Mouse (Mus musculus): ENCODE results near the gene Capn2. TPM values are rescaled to one million over a fixed set of nuclear protein-coding genes. Genes with fewer than 3 reads are reported as not detected.

Capn2 gene
- total and polyA plus RNA-seq, 2 experiments from 2014 or later: 82.1 to 88.2 TPM

- H3K4me2 ChIP-seq (ENCODE audit: low read depth, low read length, poor library complexity, severe bottlenecking): no peak overlapping the region
- no peaks in the 10 kb centered on the region for H3K27me3 ChIP-seq (ENCODE audit: insufficient read depth, low read length)
- TF ChIP-seq CTCF (IDR thresholded peaks at IDR 0.05): no peak
- DNase-seq (ENCODE audit: low spot score) (no peak), ATAC-seq (ENCODE audit: low FRiP score) (no peak)
- H3K4me3 ChIP-seq (ENCODE audit: low read depth, low read length): no peak overlapping the region
- 63% methylated on average over 4 of the region's 4 CpGs for WGBS
- H3K9me3 ChIP-seq (ENCODE audit: low read length): no peaks in the 10 kb centered on the region
- H3K36me3 ChIP-seq (ENCODE audit: insufficient read depth, low read length): no peaks in the 10 kb centered on the region
- no peak overlapping the region for H3K9ac ChIP-seq (replicated peaks; ENCODE audit: low read length, poor library complexity, severe bottlenecking)
- H3K27ac ChIP-seq (ENCODE audit: low read depth, low read length): no peak overlapping the region
- H3K4me1 ChIP-seq (ENCODE audit: insufficient read depth, low read length): no peaks in the 10 kb centered on the region
Measured at GRCm38 (mm10) chr1:182500224-182500623, 17.2 kb downstream of the Capn2 start.

DNA sequence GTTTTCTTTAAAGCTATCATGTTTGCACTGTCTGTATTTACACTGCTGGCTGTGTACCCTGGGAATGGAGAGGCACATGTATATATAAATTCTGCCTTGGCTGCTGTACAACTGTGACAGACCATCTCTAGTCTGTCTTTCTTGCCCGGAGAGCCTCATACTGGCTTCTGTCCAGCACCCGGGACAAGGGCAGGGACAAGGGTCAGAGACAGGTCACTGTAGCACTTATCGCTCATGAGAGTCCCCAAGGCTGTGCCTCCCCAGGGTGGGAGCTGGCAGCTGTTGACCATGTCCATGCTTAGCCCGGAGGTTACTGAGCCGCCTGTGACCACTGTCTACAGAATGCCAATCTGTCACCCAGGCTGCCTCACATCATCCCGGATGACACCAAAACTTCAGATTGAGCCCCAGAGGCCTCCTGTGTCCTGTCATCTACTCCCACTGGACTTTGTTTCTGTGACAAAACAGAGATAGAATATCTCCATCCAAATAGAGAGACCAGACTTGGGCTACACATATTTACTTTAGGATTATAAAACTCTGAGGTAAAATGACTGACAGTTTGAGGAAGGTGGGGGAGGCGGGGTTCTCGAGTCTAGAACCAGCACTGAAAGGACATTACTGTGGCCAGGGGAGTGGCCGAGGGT, 17.8 kb downstream of the Capn2 start:
- H3K27me3 ChIP-seq (ENCODE audit: insufficient read depth, low read length): no peaks in the 10 kb centered on the region
- no peaks in the 10 kb centered on the region for H3K4me1 ChIP-seq (ENCODE audit: insufficient read depth, low read length)
- H3K4me2 ChIP-seq (ENCODE audit: low read depth, low read length, poor library complexity, severe bottlenecking): no peak overlapping the region
- ATAC-seq (ENCODE audit: low FRiP score) (no peak), DNase-seq (ENCODE audit: low spot score) (no peak)
- H3K9ac ChIP-seq (replicated peaks; ENCODE audit: low read length, poor library complexity, severe bottlenecking): no peak overlapping the region
- H3K9me3 ChIP-seq (ENCODE audit: low read length): no peaks in the 10 kb centered on the region
- no peak overlapping the region for H3K27ac ChIP-seq (ENCODE audit: low read depth, low read length)
- TF ChIP-seq CTCF (IDR thresholded peaks at IDR 0.05): no peak
- H3K4me3 ChIP-seq (ENCODE audit: low read depth, low read length): no peak overlapping the region
- WGBS: 82% methylated on average over 9 of the region's 9 CpGs
- H3K36me3 ChIP-seq (ENCODE audit: insufficient read depth, low read length): no peaks in the 10 kb centered on the region

GRCm38 (mm10) chr1:182497736-182498135, 19.7 kb downstream of the Capn2 start:
- Histone ChIP-seq H3K4me1 (ENCODE audit: insufficient read depth, low read length) (no peaks in the 10 kb centered on the region), H3K4me2 (ENCODE audit: low read depth, low read length, poor library complexity, severe bottlenecking) (no peak overlapping the region), H3K27me3 (ENCODE audit: insufficient read depth, low read length) (no peaks in the 10 kb centered on the region), H3K9me3 (ENCODE audit: low read length) (no peaks in the 10 kb centered on the region), H3K27ac (ENCODE audit: low read depth, low read length) (no peak overlapping the region), H3K36me3 (ENCODE audit: insufficient read depth, low read length) (no peaks in the 10 kb centered on the region), H3K4me3 (ENCODE audit: low read depth, low read length) (no peak overlapping the region), H3K9ac (replicated peaks; ENCODE audit: low read length, poor library complexity, severe bottlenecking) (no peak overlapping the region)
- TF ChIP-seq CTCF (IDR thresholded peaks at IDR 0.05): no peak
- 55% methylated on average over 4 of the region's 4 CpGs for WGBS
- ATAC-seq (ENCODE audit: low FRiP score) (no peak), DNase-seq (ENCODE audit: low spot score) (no peak)

DNA sequence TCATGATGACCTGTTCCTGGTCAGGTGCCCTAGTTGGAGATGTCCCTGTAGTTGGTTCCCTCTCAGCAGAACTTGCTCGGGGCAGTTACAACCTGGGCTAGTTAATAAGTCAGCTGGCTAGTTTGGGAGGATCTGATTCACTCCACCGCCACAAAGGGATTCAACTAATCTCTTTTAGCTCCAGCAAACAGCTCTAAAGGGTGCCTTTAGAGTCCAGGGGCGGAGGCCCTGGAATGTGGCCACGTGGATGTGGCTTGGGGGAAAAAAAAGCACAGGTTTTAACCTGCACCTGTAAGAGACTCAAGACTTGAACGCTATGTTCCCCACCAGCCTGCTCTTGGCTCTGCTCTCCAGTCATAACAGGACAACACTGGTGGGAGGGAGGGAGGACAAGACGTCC, 20.7 kb downstream of the Capn2 start:
- no peak for DNase-seq (ENCODE audit: low spot score)
- no peaks in the 10 kb centered on the region for H3K9me3 ChIP-seq (ENCODE audit: low read length)
- no peaks in the 10 kb centered on the region for H3K4me1 ChIP-seq (ENCODE audit: insufficient read depth, low read length)
- no peak overlapping the region for H3K9ac ChIP-seq (replicated peaks; ENCODE audit: low read length, poor library complexity, severe bottlenecking)
- no peak overlapping the region for H3K27ac ChIP-seq (ENCODE audit: low read depth, low read length)
- no peak overlapping the region for H3K4me3 ChIP-seq (ENCODE audit: low read depth, low read length)
- no peak for TF ChIP-seq CTCF (IDR thresholded peaks at IDR 0.05)
- no peak for ATAC-seq (ENCODE audit: low FRiP score)
- H3K36me3 ChIP-seq (ENCODE audit: insufficient read depth, low read length): 0 out of 2 replicates have a peak, but pooled peaks cover 1% of the 10 kb centered on the region
- WGBS: 46% methylated on average over 6 of the region's 6 CpGs
- no peak overlapping the region for H3K4me2 ChIP-seq (ENCODE audit: low read depth, low read length, poor library complexity, severe bottlenecking)
- H3K27me3 ChIP-seq (ENCODE audit: insufficient read depth, low read length): no peaks in the 10 kb centered on the region

DNA sequence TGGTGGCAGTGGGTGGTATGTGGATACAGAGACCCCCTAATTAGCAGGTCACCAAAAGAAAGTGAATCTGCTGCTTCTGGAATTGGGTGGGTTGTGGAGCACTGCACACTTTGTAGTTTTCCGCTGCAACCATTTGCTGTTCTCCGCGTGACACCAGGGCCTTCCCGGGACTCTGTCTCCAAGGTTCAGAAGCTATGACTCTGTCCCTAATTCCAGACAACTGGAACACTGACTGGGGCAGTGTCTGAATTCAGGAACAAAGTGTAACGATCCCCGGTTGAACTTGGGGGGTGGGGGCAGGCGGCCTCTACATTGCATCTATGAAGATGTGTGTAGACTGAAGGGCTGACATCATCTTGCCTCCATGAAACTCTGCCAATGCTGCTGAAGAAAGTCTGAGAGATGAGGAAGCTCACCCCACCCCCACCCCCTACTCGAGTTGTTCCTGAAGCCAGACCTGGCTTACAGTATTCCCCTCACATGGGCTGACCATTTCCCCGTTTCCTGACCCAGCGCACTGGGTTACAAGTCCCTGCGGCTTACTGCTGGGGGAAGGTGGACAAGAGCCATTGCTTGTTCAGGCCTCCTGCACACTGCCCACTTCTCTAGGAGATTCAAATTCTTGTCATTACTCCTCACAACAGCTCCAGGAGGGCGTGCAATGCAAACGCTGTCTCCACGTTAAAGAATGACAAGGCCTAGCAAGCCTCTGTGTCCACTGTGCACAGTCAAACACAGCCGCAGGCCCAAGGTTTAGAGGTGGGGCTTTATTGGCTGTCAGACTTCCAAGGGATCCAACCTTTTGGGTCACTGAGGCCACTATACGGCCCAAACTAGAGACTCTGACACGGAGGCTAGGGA, 22.9 kb downstream of the Capn2 start:
- ATAC-seq (ENCODE audit: low FRiP score) (no peak), DNase-seq (ENCODE audit: low spot score) (no peak)
- H3K27me3 ChIP-seq (ENCODE audit: insufficient read depth, low read length): no peaks in the 10 kb centered on the region
- no peak overlapping the region for H3K9ac ChIP-seq (replicated peaks; ENCODE audit: low read length, poor library complexity, severe bottlenecking)
- no peak for TF ChIP-seq CTCF (IDR thresholded peaks at IDR 0.05)
- no peak overlapping the region for H3K27ac ChIP-seq (ENCODE audit: low read depth, low read length)
- 74% methylated on average over 17 of the region's 17 CpGs for WGBS
- H3K9me3 ChIP-seq (ENCODE audit: low read length): no peaks in the 10 kb centered on the region
- no peak overlapping the region for H3K4me2 ChIP-seq (ENCODE audit: low read depth, low read length, poor library complexity, severe bottlenecking)
- H3K4me1 ChIP-seq (ENCODE audit: insufficient read depth, low read length): no peaks in the 10 kb centered on the region
- H3K4me3 ChIP-seq (ENCODE audit: low read depth, low read length): no peak overlapping the region
- 0 out of 2 replicates have a peak, but pooled peaks cover 7% of the 10 kb centered on the region for H3K36me3 ChIP-seq (ENCODE audit: insufficient read depth, low read length)

DNA sequence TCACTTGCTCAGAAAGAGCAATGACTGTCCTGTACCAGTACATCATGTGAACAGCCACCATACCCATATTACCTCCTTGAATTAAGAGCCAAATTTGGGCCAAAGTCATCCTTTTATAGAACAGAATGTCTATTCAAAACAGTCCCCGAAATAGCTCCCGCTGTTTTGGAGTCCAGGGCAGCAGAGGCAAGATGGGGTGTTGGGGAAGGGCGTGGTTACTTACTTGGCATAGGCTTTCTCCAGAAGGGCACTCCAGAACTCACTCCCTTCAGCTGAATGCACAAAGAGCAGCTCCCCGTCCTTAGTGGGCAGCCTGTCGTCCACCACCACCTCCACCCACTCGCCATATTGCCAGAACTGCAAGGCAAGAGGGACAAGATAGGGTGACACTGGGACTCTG, 25.6 kb downstream of the Capn2 start:
- no peak for TF ChIP-seq CTCF (IDR thresholded peaks at IDR 0.05)
- ATAC-seq (ENCODE audit: low FRiP score): no peak
- no peaks in the 10 kb centered on the region for H3K4me1 ChIP-seq (ENCODE audit: insufficient read depth, low read length)
- no peak overlapping the region for H3K27ac ChIP-seq (ENCODE audit: low read depth, low read length)
- H3K27me3 ChIP-seq (ENCODE audit: insufficient read depth, low read length): no peaks in the 10 kb centered on the region
- no peaks in the 10 kb centered on the region for H3K9me3 ChIP-seq (ENCODE audit: low read length)
- 92% methylated on average over 6 of the region's 6 CpGs for WGBS
- no peak overlapping the region for H3K9ac ChIP-seq (replicated peaks; ENCODE audit: low read length, poor library complexity, severe bottlenecking)
- no peak for DNase-seq (ENCODE audit: low spot score)
- H3K36me3 ChIP-seq (ENCODE audit: insufficient read depth, low read length): peaks cover 23% of the 10 kb centered on the region
- H3K4me3 ChIP-seq (ENCODE audit: low read depth, low read length): no peak overlapping the region
- H3K4me2 ChIP-seq (ENCODE audit: low read depth, low read length, poor library complexity, severe bottlenecking): no peak overlapping the region
